Mouse (Mus musculus) adrenal gland, postnatal 14 days (tissue): ENCODE measurements around the gene 4930562C15Rik. TPM values are rescaled to one million over a fixed set of nuclear protein-coding genes. Genes with fewer than 3 reads are reported as not detected.
"Not testable (repeated sequence)": the region's sequence is repeated elsewhere in the genome, so short reads cannot be mapped to it uniquely, and the experiment has no call there.

Source experiments
- DNase-seq: peaks from one replicate; pipeline ENCODE4 v3.0.0; 2021; ENCODE audit warnings: mixed read lengths
- long read RNA-seq, 2 experiments: library from polyadenylated mRNA; stranded (forward); transcript quantifications; one replicate each; pipeline ENCODE4 v2.0.0; 2021
- total RNA-seq: library from RNA; stranded (reverse); gene quantifications from 2 replicates; pipeline ENCODE4 v1.2.3, GENCODE M21; 2021

The 4930562C15Rik gene
- total RNA-seq: not detected in 2 replicates
- long read RNA-seq, experiment 1, partial matches to known transcripts: 0 of 1 reads
- long read RNA-seq, experiment 1, other reads (novel, unspliced or antisense): 1 of 1 reads
- long read RNA-seq, experiment 2: 0 reads

GRCm38 (mm10) chr16:4835191-4835590, at the start of gene 4930562C15Rik:
TSS of gene 4930562C15Rik (plus strand) at chr16:4835416.
- no peak for DNase-seq

- no peak for DNase-seq
These were observed 49.5 kb upstream of the 4930562C15Rik start for GRCm38 (mm10) chr16:4785706-4786105.

GRCm38 (mm10) chr16:4788176-4788575, 47.0 kb upstream of the 4930562C15Rik start:
- no peak for DNase-seq

GRCm38 (mm10) chr16:4789311-4789768, 45.9 kb upstream of the 4930562C15Rik start:
- DNase-seq: no peak

- DNase-seq: peak; percentile 96
These were observed 45.2 kb upstream of the 4930562C15Rik start, which contains the start of gene Cdip1 for GRCm38 (mm10) chr16:4789810-4790559. TSS of gene Cdip1 (minus strand) at chr16:4790292.

- DNase-seq: no peak
These were observed 43.9 kb upstream of the 4930562C15Rik start for GRCm38 (mm10) chr16:4791332-4791731.

GRCm38 (mm10) chr16:4796631-4797030, 38.6 kb upstream of the 4930562C15Rik start:
- no peak for DNase-seq

- DNase-seq: no peak
These were observed 16.9 kb upstream of the 4930562C15Rik start for GRCm38 (mm10) chr16:4818349-4818748.

- DNase-seq: not testable (repeated sequence)
These were observed 10.8 kb upstream of the 4930562C15Rik start for GRCm38 (mm10) chr16:4824466-4824865.

GRCm38 (mm10) chr16:4827639-4828038, 7.6 kb upstream of the 4930562C15Rik start:
- DNase-seq: no peak

GRCm38 (mm10) chr16:4829271-4829900, 5.8 kb upstream of the 4930562C15Rik start:
- DNase-seq: no peak

GRCm38 (mm10) chr16:4831650-4832419, 3.4 kb upstream of the 4930562C15Rik start:
- peak; percentile 83 for DNase-seq

- DNase-seq: no peak
These were observed 1.4 kb upstream of the 4930562C15Rik start for GRCm38 (mm10) chr16:4833858-4834257.

GRCm38 (mm10) chr16:4837631-4838030, 2.4 kb downstream of the 4930562C15Rik start:
- DNase-seq: no peak

- no peak for DNase-seq
These were observed 4.3 kb downstream of the 4930562C15Rik start for GRCm38 (mm10) chr16:4839552-4839951.

GRCm38 (mm10) chr16:4840231-4840630, 5.0 kb downstream of the 4930562C15Rik start:
- no peak for DNase-seq

GRCm38 (mm10) chr16:4847041-4847440, 11.8 kb downstream of the 4930562C15Rik start:
- DNase-seq: no peak

- no peak for DNase-seq
These were observed 12.9 kb downstream of the 4930562C15Rik start for GRCm38 (mm10) chr16:4848090-4848489.

- DNase-seq: peak; percentile 67
These were observed 15.1 kb downstream of the 4930562C15Rik start for GRCm38 (mm10) chr16:4850361-4850760.

- no peak for DNase-seq
These were observed 15.9 kb downstream of the 4930562C15Rik start for GRCm38 (mm10) chr16:4850938-4851628.

GRCm38 (mm10) chr16:4855046-4855650, 19.9 kb downstream of the 4930562C15Rik start:
- DNase-seq: no peak
